Mouse (Mus musculus): ENCODE results near the gene Diras2. TPM values are rescaled to one million over a fixed set of nuclear protein-coding genes. Genes with fewer than 3 reads are reported as not detected.
A peak's percentile ranks its signal among the peaks of the same experiment; 100 is the strongest.
"Not testable (repeated sequence)": the region's sequence is repeated elsewhere in the genome, so short reads cannot be mapped to it uniquely, and the experiment has no call there.

Gene Diras2
- polyA plus RNA-seq, 1 experiment, result not detected

GRCm38 (mm10) chr13:52516051-52516450 is 15.0 kb downstream of the Diras2 start:
- Histone ChIP-seq H3K4me1 (ENCODE audit: control insufficient read depth, insufficient read depth, low read length) (no peaks in the 10 kb centered on the region; the same call in 1 of the 2 replicates), H3K27ac (ENCODE audit: insufficient read depth, low read depth, low read length) (no peak overlapping the region), H3K4me3 (ENCODE audit: insufficient read depth, low read depth, low read length) (no peak overlapping the region)
- TF ChIP-seq POLR2A (IDR thresholded peaks at IDR 0.05; ENCODE audit: insufficient read depth, low read depth, low read length) (no peak), CTCF (IDR thresholded peaks at IDR 0.05; ENCODE audit: insufficient read depth, low read depth, low read length) (no peak)
- 83% methylated on average over 3 of the region's 3 CpGs for whole genome bisulfite sequencing

GRCm38 (mm10) chr13:52513554-52513953 is 17.5 kb downstream of the Diras2 start:
- Histone ChIP-seq H3K27ac (ENCODE audit: insufficient read depth, low read depth, low read length) (no peak overlapping the region), H3K4me3 (ENCODE audit: insufficient read depth, low read depth, low read length) (no peak overlapping the region), H3K4me1 (ENCODE audit: control insufficient read depth, insufficient read depth, low read length) (no peaks in the 10 kb centered on the region)
- TF ChIP-seq POLR2A (IDR thresholded peaks at IDR 0.05; ENCODE audit: insufficient read depth, low read depth, low read length) (no peak), CTCF (IDR thresholded peaks at IDR 0.05; ENCODE audit: insufficient read depth, low read depth, low read length) (no peak)
- WGBS, result 77% methylated on average over 3 of the region's 3 CpGs

GRCm38 (mm10) chr13:52512356-52512755 is 18.7 kb downstream of the Diras2 start:
- Histone ChIP-seq H3K27ac (ENCODE audit: insufficient read depth, low read depth, low read length) (no peak overlapping the region), H3K4me3 (ENCODE audit: insufficient read depth, low read depth, low read length) (no peak overlapping the region), H3K4me1 (ENCODE audit: control insufficient read depth, insufficient read depth, low read length) (no peaks in the 10 kb centered on the region)
- 77% methylated on average over 5 of the region's 5 CpGs for WGBS
- TF ChIP-seq POLR2A (IDR thresholded peaks at IDR 0.05; ENCODE audit: insufficient read depth, low read depth, low read length), result no peak
- no peak for TF ChIP-seq CTCF (IDR thresholded peaks at IDR 0.05; ENCODE audit: insufficient read depth, low read depth, low read length)

GRCm38 (mm10) chr13:52510172-52510880 is 20.8 kb downstream of the Diras2 start:
- 83% methylated on average over 4 of the region's 4 CpGs for WGBS
- no peaks in the 10 kb centered on the region for H3K4me1 ChIP-seq (ENCODE audit: control insufficient read depth, insufficient read depth, low read length)
- H3K27ac ChIP-seq (ENCODE audit: insufficient read depth, low read depth, low read length), result no peak overlapping the region
- H3K4me3 ChIP-seq (ENCODE audit: insufficient read depth, low read depth, low read length), result no peak overlapping the region
- no peak for TF ChIP-seq POLR2A (IDR thresholded peaks at IDR 0.05; ENCODE audit: insufficient read depth, low read depth, low read length)
- no peak for TF ChIP-seq CTCF (IDR thresholded peaks at IDR 0.05; ENCODE audit: insufficient read depth, low read depth, low read length)

- Histone ChIP-seq H3K4me1 (ENCODE audit: control insufficient read depth, insufficient read depth, low read length) (no peaks in the 10 kb centered on the region), H3K4me3 (ENCODE audit: insufficient read depth, low read depth, low read length) (no peak overlapping the region), H3K27ac (ENCODE audit: insufficient read depth, low read depth, low read length) (no peak overlapping the region)
- 93% methylated on average over 35 of the region's 35 CpGs for WGBS
- no peak for TF ChIP-seq CTCF (IDR thresholded peaks at IDR 0.05; ENCODE audit: insufficient read depth, low read depth, low read length)
These were observed 23.4 kb downstream of the Diras2 start for GRCm38 (mm10) chr13:52507460-52508293.

GRCm38 (mm10) chr13:52506822-52507221 is 24.3 kb downstream of the Diras2 start:
- WGBS, result 69% methylated on average over 3 of the region's 3 CpGs
- H3K4me3 ChIP-seq (ENCODE audit: insufficient read depth, low read depth, low read length); H3K27ac ChIP-seq (ENCODE audit: insufficient read depth, low read depth, low read length); H3K4me1 ChIP-seq (ENCODE audit: control insufficient read depth, insufficient read depth, low read length): not testable (repeated sequence)

GRCm38 (mm10) chr13:52505683-52506285 is 25.3 kb downstream of the Diras2 start:
- WGBS, result 81% methylated on average over 5 of the region's 5 CpGs
- H3K4me3 ChIP-seq (ENCODE audit: insufficient read depth, low read depth, low read length); H3K27ac ChIP-seq (ENCODE audit: insufficient read depth, low read depth, low read length); H3K4me1 ChIP-seq (ENCODE audit: control insufficient read depth, insufficient read depth, low read length): not testable (repeated sequence)

GRCm38 (mm10) chr13:52501686-52502085 is 29.4 kb downstream of the Diras2 start:
- TF ChIP-seq POLR2A (IDR thresholded peaks at IDR 0.05; ENCODE audit: insufficient read depth, low read depth, low read length) (no peak), CTCF (IDR thresholded peaks at IDR 0.05; ENCODE audit: insufficient read depth, low read depth, low read length) (no peak)
- peak overlapping the region; percentile 23; the same call in 1 of the 2 replicates for H3K27ac ChIP-seq (ENCODE audit: insufficient read depth, low read depth, low read length)
- peaks cover 7% of the 10 kb centered on the region for H3K4me1 ChIP-seq (ENCODE audit: control insufficient read depth, insufficient read depth, low read length)
- 12% methylated on average over 8 of the region's 8 CpGs for WGBS
- no peak overlapping the region for H3K4me3 ChIP-seq (ENCODE audit: insufficient read depth, low read depth, low read length)

- WGBS, result 83% methylated on average over 4 of the region's 4 CpGs
- H3K27ac ChIP-seq (ENCODE audit: insufficient read depth, low read depth, low read length), result no peak overlapping the region
- TF ChIP-seq CTCF (IDR thresholded peaks at IDR 0.05; ENCODE audit: insufficient read depth, low read depth, low read length), result no peak
- TF ChIP-seq POLR2A (IDR thresholded peaks at IDR 0.05; ENCODE audit: insufficient read depth, low read depth, low read length), result no peak
These were observed 34.0 kb downstream of the Diras2 start for GRCm38 (mm10) chr13:52497029-52497550.

More at GRCm38 (mm10) chr13:52497029-52497550, 34.0 kb downstream of the Diras2 start:
- peaks cover 7% of the 10 kb centered on the region for H3K4me1 ChIP-seq (ENCODE audit: control insufficient read depth, insufficient read depth, low read length)
- H3K4me3 ChIP-seq (ENCODE audit: insufficient read depth, low read depth, low read length), result no peak overlapping the region
